In genomic region chr5:87375874-87376383, GRCm38 (mm10) we compare ENCODE assay signal across 48 mouse cellular contexts. TPM values are rescaled to one million over a fixed set of nuclear protein-coding genes. Genes with fewer than 3 reads are reported as not detected.
"Had no signal": no experiment of that assay in that cellular context is flagged by ENCODE, and none has a peak within 500 bp of the region (broad histone marks: within the 10 kb centered on the region; RNA-seq: fewer than 3 reads in every experiment).

No protein-coding gene starts in this region.

- H3K27me3 ChIP-seq: heart, embryonic 12.5 days; heart, embryonic 13.5 days; heart, embryonic 15.5 days; hindbrain, embryonic 12.5 days; hindbrain, embryonic 13.5 days; hindbrain, embryonic 15.5 days; intestine, embryonic 15.5 days had no signal

- H3K4me2 ChIP-seq: heart, embryonic 11.5 days; heart, embryonic 12.5 days; heart, embryonic 13.5 days; heart, embryonic 15.5 days; hindbrain, embryonic 12.5 days; hindbrain, embryonic 13.5 days; hindbrain, embryonic 14.5 days; hindbrain, embryonic 15.5 days; intestine, embryonic 15.5 days had no signal

- H3K4me1 ChIP-seq: heart, embryonic 10.5 days; heart, embryonic 12.5 days; heart, embryonic 13.5 days; heart, embryonic 15.5 days; hindbrain, embryonic 10.5 days; hindbrain, embryonic 12.5 days; hindbrain, embryonic 13.5 days; hindbrain, embryonic 15.5 days; intestine, embryonic 15.5 days had no signal

- ATAC-seq: hindbrain, embryonic 16.5 days; hindbrain, postnatal 0 days; inflammation-experienced regulatory T-cells, adult 6 months; intestine, embryonic 15.5 days; intestine, embryonic 16.5 days; intestine, postnatal 0 days had no signal

- H3K9ac ChIP-seq: heart, embryonic 12.5 days; heart, embryonic 13.5 days; heart, embryonic 15.5 days; hindbrain, embryonic 12.5 days; hindbrain, embryonic 13.5 days; hindbrain, embryonic 14.5 days; hindbrain, embryonic 15.5 days; intestine, embryonic 15.5 days had no signal

- H3K27ac ChIP-seq: heart, embryonic 10.5 days; heart, embryonic 13.5 days; heart, embryonic 15.5 days; hindbrain, embryonic 10.5 days; hindbrain, embryonic 12.5 days; hindbrain, embryonic 13.5 days; hindbrain, embryonic 14.5 days; hindbrain, embryonic 15.5 days; hindbrain, postnatal 0 days; intestine, embryonic 15.5 days; kidney, postnatal 0 days; layer of hippocampus, adult 2 months had no signal

- H3K36me3 ChIP-seq: heart, embryonic 10.5 days; heart, embryonic 12.5 days; heart, embryonic 13.5 days; heart, embryonic 15.5 days; hindbrain, embryonic 10.5 days; hindbrain, embryonic 12.5 days; hindbrain, embryonic 13.5 days; hindbrain, embryonic 15.5 days; intestine, embryonic 15.5 days had no signal

- H3K4me3 ChIP-seq: heart, embryonic 10.5 days; heart, embryonic 12.5 days; heart, embryonic 13.5 days; heart, embryonic 15.5 days; hindbrain, embryonic 10.5 days; hindbrain, embryonic 12.5 days; hindbrain, embryonic 13.5 days; hindbrain, embryonic 15.5 days; intestine, embryonic 15.5 days; layer of hippocampus, adult 2 months had no signal

- H3K9me3 ChIP-seq: heart, embryonic 10.5 days; heart, embryonic 12.5 days; heart, embryonic 13.5 days; heart, embryonic 15.5 days; hindbrain, embryonic 10.5 days; hindbrain, embryonic 12.5 days; hindbrain, embryonic 13.5 days; hindbrain, embryonic 15.5 days; intestine, embryonic 15.5 days had no signal

- DNase-seq: heart, postnatal 10 days; heart, postnatal 14 days; heart, postnatal 36 days; heart, postnatal 4 days; kidney, adult 11 months; kidney, adult 18-20 months; kidney, adult 8-10 months; kidney, adult 9 months; kidney, postnatal 10 days; kidney, postnatal 14 days; kidney, postnatal 25 days; kidney, postnatal 4 days; layer of hippocampus, adult 9-11 months; layer of hippocampus, postnatal 36 days had no signal

RNA-seq across cellular contexts. Expression of gene Ugt2a3, which starts 38.9 kb away (rescaled TPM):
- total RNA-seq: heart, adult 8-10 months; heart, postnatal 10 days; heart, postnatal 14 days; heart, postnatal 25 days; heart, postnatal 36 days; heart, postnatal 4 days; hematopoietic stem cell, adult 5-6 weeks; hindbrain, postnatal 0 days; layer of hippocampus, adult 18-20 months; layer of hippocampus, adult 2 months; layer of hippocampus, adult 8-10 months; layer of hippocampus, postnatal 14 days; layer of hippocampus, postnatal 25 days; layer of hippocampus, postnatal 36 days; left cerebral cortex, adult 18-20 months had no signal
- polyA plus RNA-seq: heart, embryonic 10.5 days; heart, embryonic 11.5 days; heart, embryonic 12.5 days; heart, embryonic 13.5 days; heart, embryonic 14.5 days; heart, embryonic 15.5 days; heart, embryonic 16.5 days; heart, postnatal 0 days; hindbrain, embryonic 10.5 days; hindbrain, embryonic 11.5 days; hindbrain, embryonic 12.5 days; hindbrain, embryonic 13.5 days; hindbrain, embryonic 14.5 days; hindbrain, embryonic 15.5 days; hindbrain, embryonic 16.5 days; hindbrain, postnatal 0 days; inflammation-experienced regulatory T-cells, adult 6 months; kidney, embryonic 14.5 days had no signal

RNA-seq across cellular contexts. Expression of gene Ugt2b38, which starts 48.1 kb away (rescaled TPM):
- total RNA-seq: heart, adult 8-10 months; heart, postnatal 10 days; heart, postnatal 14 days; heart, postnatal 25 days; heart, postnatal 36 days; heart, postnatal 4 days; hematopoietic stem cell, adult 5-6 weeks; hindbrain, postnatal 0 days; layer of hippocampus, adult 18-20 months; layer of hippocampus, adult 2 months; layer of hippocampus, adult 8-10 months; layer of hippocampus, postnatal 10 days; layer of hippocampus, postnatal 14 days; layer of hippocampus, postnatal 25 days; layer of hippocampus, postnatal 36 days; left cerebral cortex, adult 18-20 months had no signal
- polyA plus RNA-seq: heart, embryonic 10.5 days; heart, embryonic 11.5 days; heart, embryonic 12.5 days; heart, embryonic 13.5 days; heart, embryonic 14.5 days; heart, embryonic 15.5 days; heart, embryonic 16.5 days; heart, postnatal 0 days; hindbrain, embryonic 10.5 days; hindbrain, embryonic 11.5 days; hindbrain, embryonic 12.5 days; hindbrain, embryonic 13.5 days; hindbrain, embryonic 14.5 days; hindbrain, embryonic 15.5 days; hindbrain, embryonic 16.5 days; hindbrain, postnatal 0 days; inflammation-experienced regulatory T-cells, adult 6 months; intestine, embryonic 14.5 days; intestine, embryonic 15.5 days; intestine, embryonic 16.5 days; intestine, postnatal 0 days; large intestine, adult 2 months had no signal
